17 mouse cellular contexts compared by ENCODE assay signal in genomic region chr5:106386621-106387020, GRCm38 (mm10).
"Had no signal": no experiment of that assay in that cellular context is flagged by ENCODE, and none has a peak within 500 bp of the region (broad histone marks: within the 10 kb centered on the region; RNA-seq: fewer than 3 reads in every experiment).

No protein-coding gene starts in this region.

- H3K36me3 ChIP-seq: limb, embryonic 12.5 days; liver, embryonic 13.5 days; lung, embryonic 15.5 days; neural tube, embryonic 12.5 days had no signal

- H3K4me1 ChIP-seq: limb, embryonic 12.5 days; liver, embryonic 13.5 days; lung, embryonic 15.5 days; megakaryocyte, embryonic 14.5 days had no signal

- H3K4me2 ChIP-seq: limb, embryonic 12.5 days; liver, embryonic 13.5 days; lung, embryonic 15.5 days; neural tube, embryonic 12.5 days had no signal

- H3K27ac ChIP-seq: kidney, postnatal 0 days; limb, embryonic 12.5 days; liver, embryonic 13.5 days; lung, embryonic 15.5 days; macrophage; neural tube, embryonic 12.5 days had no signal

- DNase-seq: kidney, adult 9 months; kidney, postnatal 36 days; liver; liver, embryonic 13.5 days; liver, postnatal 0 days; lung, postnatal 14 days; retina, postnatal 1 day; right cerebral cortex, postnatal 4 days; spleen, adult 18-20 months; thymus, adult 18-20 months; thymus, postnatal 14 days had no signal

- ATAC-seq: liver, postnatal 0 days had no signal

- H3K9ac ChIP-seq: limb, embryonic 12.5 days; liver, embryonic 13.5 days; liver, postnatal 0 days; lung, embryonic 15.5 days; neural tube, embryonic 12.5 days had no signal

- H3K27me3 ChIP-seq: limb, embryonic 12.5 days; liver, embryonic 13.5 days; lung, embryonic 15.5 days; megakaryocyte, embryonic 14.5 days; neural tube, embryonic 12.5 days had no signal

- H3K9me3 ChIP-seq: liver, embryonic 13.5 days; lung, embryonic 15.5 days had no signal

- H3K4me3 ChIP-seq: limb, embryonic 12.5 days; liver, embryonic 13.5 days; lung, embryonic 15.5 days; megakaryocyte, embryonic 14.5 days; neural tube, embryonic 12.5 days had no signal
